Mouse (Mus musculus): ENCODE data around the gene Efcab12.

DNA sequence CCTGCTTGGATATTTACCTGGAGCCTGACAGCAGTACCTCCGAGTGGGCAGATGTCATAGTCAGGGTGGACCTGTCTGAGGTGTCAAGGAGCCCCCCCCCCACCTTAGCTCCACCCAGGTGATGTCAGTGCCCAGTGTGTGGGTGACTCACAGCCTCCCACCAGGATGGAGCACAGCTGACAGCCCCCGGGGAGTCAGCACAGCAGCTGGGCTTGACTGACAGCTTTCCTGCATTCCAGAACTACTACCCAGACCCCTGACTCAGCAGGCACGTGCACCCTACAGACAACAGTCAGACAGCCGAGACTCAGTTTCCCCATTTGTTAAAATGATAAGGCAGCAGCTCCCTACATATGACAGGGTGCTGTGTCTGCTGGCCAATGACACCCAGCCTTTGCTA lies 77.2 kb downstream of the Efcab12 start:
- no peak for TF ChIP-seq POLR2A (IDR thresholded peaks at IDR 0.05; ENCODE audit: low read depth, low read length)
- no peak for TF ChIP-seq CTCF (conservative IDR thresholded peaks at IDR 0.05; ENCODE audit: insufficient read depth, insufficient read length, low read depth, low read length)
